ENCODE assay signal across 18 mouse cellular contexts in the genomic region with DNA sequence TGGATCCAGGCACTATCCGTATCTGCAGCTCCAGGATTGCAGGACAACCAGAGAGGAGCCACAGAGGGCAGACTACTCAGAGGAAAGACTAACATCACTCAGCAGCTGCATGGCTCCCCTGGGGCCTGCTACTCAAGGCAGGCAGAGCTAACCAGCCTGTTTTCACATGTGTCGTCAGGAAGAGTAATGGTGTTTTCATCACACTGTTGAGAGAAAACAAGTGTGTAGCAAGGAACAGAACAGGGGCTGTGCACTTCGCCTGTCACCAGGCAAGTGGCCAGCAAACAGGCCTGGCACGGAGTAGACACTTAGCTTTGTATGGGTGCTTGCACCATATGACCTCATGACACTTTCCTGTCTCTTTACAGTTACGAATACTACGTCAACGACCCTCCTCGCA. TPM values are rescaled to one million over a fixed set of nuclear protein-coding genes. Genes with fewer than 3 reads are reported as not detected.
A peak's percentile ranks its signal among the peaks of the same experiment; 100 is the strongest.
DNase-seq lines count a peak whose midpoint lies in the region; ATAC-seq and TF ChIP-seq lines count a peak whose summit lies in the region.
"Had no signal": no experiment of that assay in that cellular context is flagged by ENCODE, and none has a peak within 500 bp of the region (broad histone marks: within the 10 kb centered on the region; RNA-seq: fewer than 3 reads in every experiment).

No protein-coding gene starts in this region.

- peaks cover 47% of the 10 kb centered on the region for H3K4me1 ChIP-seq in heart, embryonic 13.5 days
- peaks cover 47% of the 10 kb centered on the region for H3K4me1 ChIP-seq in limb, embryonic 12.5 days (replicated peaks)
- peaks cover 63% of the 10 kb centered on the region for H3K4me1 ChIP-seq in limb, embryonic 10.5 days
- H3K4me1 ChIP-seq in limb, embryonic 14.5 days (ENCODE audit: control insufficient read depth, insufficient read depth, low read length) = peaks cover 14% of the 10 kb centered on the region

- 0 out of 2 replicates have a peak, but pooled peaks cover 4% of the 10 kb centered on the region for H3K36me3 ChIP-seq in heart, embryonic 13.5 days
- H3K36me3 ChIP-seq in limb, embryonic 12.5 days = peaks cover 15% of the 10 kb centered on the region
- peaks cover 8% of the 10 kb centered on the region; the same call in 1 of the 2 replicates for H3K36me3 ChIP-seq in limb, embryonic 10.5 days
- peaks cover 18% of the 10 kb centered on the region for H3K36me3 ChIP-seq in limb, embryonic 14.5 days (ENCODE audit: control insufficient read depth, insufficient read depth, low read length)

- H3K4me3 ChIP-seq in heart, embryonic 13.5 days = no peak overlapping the region
- H3K4me3 ChIP-seq in limb, embryonic 12.5 days (replicated peaks) = no peak overlapping the region
- no peak overlapping the region for H3K4me3 ChIP-seq in limb, embryonic 10.5 days
- no peak overlapping the region for H3K4me3 ChIP-seq in limb, embryonic 14.5 days (replicated peaks; ENCODE audit: low read length)
- H3K4me3 ChIP-seq: erythroblast, embryonic 14.5 days; liver, embryonic 12.5 days had no signal

- peaks cover 35% of the 10 kb centered on the region for H3K27me3 ChIP-seq in heart, embryonic 13.5 days (replicated peaks)
- peaks cover 30% of the 10 kb centered on the region for H3K27me3 ChIP-seq in limb, embryonic 12.5 days
- H3K27me3 ChIP-seq in limb, embryonic 10.5 days (ENCODE audit: low read depth, poor library complexity, severe bottlenecking) = peaks cover 35% of the 10 kb centered on the region
- H3K27me3 ChIP-seq in limb, embryonic 14.5 days (ENCODE audit: control insufficient read depth, insufficient read depth, low read length) = 0 out of 2 replicates have a peak, but pooled peaks cover 6% of the 10 kb centered on the region

- peak overlapping the region; percentile 33; the same call in 1 of the 2 replicates for H3K9ac ChIP-seq in heart, embryonic 13.5 days
- H3K9ac ChIP-seq in limb, embryonic 12.5 days (replicated peaks) = no peak overlapping the region
- no peak overlapping the region for H3K9ac ChIP-seq in limb, embryonic 14.5 days (ENCODE audit: low read depth, low read length, severe bottlenecking)
- H3K9ac ChIP-seq: liver, embryonic 12.5 days had no signal

- H3K9me3 ChIP-seq in heart, embryonic 13.5 days = no peaks in the 10 kb centered on the region
- no peaks in the 10 kb centered on the region for H3K9me3 ChIP-seq in limb, embryonic 12.5 days
- H3K9me3 ChIP-seq in limb, embryonic 10.5 days (replicated peaks) = no peaks in the 10 kb centered on the region
- no peaks in the 10 kb centered on the region for H3K9me3 ChIP-seq in limb, embryonic 14.5 days (ENCODE audit: control insufficient read depth, low read length)
- H3K9me3 ChIP-seq: liver, embryonic 12.5 days had no signal

- H3K4me2 ChIP-seq in heart, embryonic 13.5 days = no peak overlapping the region
- no peak overlapping the region for H3K4me2 ChIP-seq in limb, embryonic 12.5 days
- no peak overlapping the region for H3K4me2 ChIP-seq in limb, embryonic 14.5 days (replicated peaks; ENCODE audit: low read depth, low read length, severe bottlenecking)
- H3K4me2 ChIP-seq: liver, embryonic 12.5 days; midbrain, embryonic 11.5 days had no signal

- DNase-seq in heart, adult 8-10 months (ENCODE audit: low spot score) = no peak
- no peak for DNase-seq in limb, embryonic 10.5 days (ENCODE audit: low spot score)
- DNase-seq in NIH3T3 (ENCODE audit: low read depth) = peak; percentile 93
- peak; percentile 36 for DNase-seq in limb, embryonic 14.5 days (ENCODE audit: low spot score)
- no peak for DNase-seq in B cell, adult 2 months
- DNase-seq: cerebellum, adult 11-12 months; gastrocnemius, postnatal 36 days; right cerebral cortex, adult 18-20 months; thymus, adult 2 months had no signal

- no peak overlapping the region for H3K27ac ChIP-seq in heart, embryonic 13.5 days (replicated peaks)
- H3K27ac ChIP-seq in limb, embryonic 12.5 days = 0 out of 2 replicates have a peak overlapping the region, but pooled peaks have one; percentile 50
- H3K27ac ChIP-seq in limb, embryonic 10.5 days = no peak overlapping the region
- no peak overlapping the region for H3K27ac ChIP-seq in limb, embryonic 14.5 days (replicated peaks; ENCODE audit: low read depth, low read length)

- 36% methylated on average over 8 of the region's 8 CpGs for WGBS in heart, embryonic 13.5 days
- 74% methylated on average over 8 of the region's 8 CpGs for WGBS in limb, embryonic 12.5 days
- 62% methylated on average over 8 of the region's 8 CpGs for WGBS in limb, embryonic 10.5 days
- 62% methylated on average over 8 of the region's 8 CpGs for WGBS in limb, embryonic 14.5 days

- TF ChIP-seq POLR2A in limb, embryonic 14.5 days (IDR thresholded peaks at IDR 0.05; ENCODE audit: borderline replicate concordance, extremely low read depth, insufficient read depth, insufficient read length) = no peak

- no peak for ATAC-seq in heart, embryonic 13.5 days (ENCODE audit: extremely low read depth, insufficient number of reproducible peaks, low FRiP score, low TSS enrichment)
- no peak for ATAC-seq in limb, embryonic 12.5 days (ENCODE audit: insufficient number of reproducible peaks, insufficient read depth, low FRiP score, low TSS enrichment, low read depth)
- ATAC-seq in limb, embryonic 14.5 days (ENCODE audit: low FRiP score, low read depth) = no peak
- ATAC-seq: activated CD4-positive, CD25-positive, alpha-beta regulatory T cell, adult 4 months; liver, embryonic 12.5 days had no signal

RNA-seq across cellular contexts. Expression of a gene that starts 2.7 kb away (rescaled TPM):
- 0.37 and 0.44 TPM in 2 replicates for polyA plus RNA-seq in heart, embryonic 13.5 days (2015; fragmentation: Nextera tagmentation; extraction: Ambion mirVana)
- total RNA-seq in heart, adult 8-10 months (2022) = not detected
- polyA plus RNA-seq in limb, embryonic 12.5 days (2016; fragmentation: Nextera tagmentation; extraction: Ambion mirVana) = 0.44 and 0.65 TPM in 2 replicates
- 0.73 and 0.95 TPM in 2 replicates for polyA plus RNA-seq in limb, embryonic 10.5 days (2016; fragmentation: Nextera tagmentation; extraction: Ambion mirVana)
- polyA plus RNA-seq in limb, embryonic 14.5 days (2012; rRNA removed) = 0.05 and 0.15 TPM in 2 replicates
- polyA plus RNA-seq in limb, embryonic 14.5 days (2014; fragmentation: Nextera tagmentation; extraction: Ambion mirVana) = 0.57 and 0.69 TPM in 2 replicates
- total RNA-seq: common myeloid progenitor, adult 5-6 weeks; gastrocnemius, postnatal 36 days; layer of hippocampus, postnatal 14 days; left cerebral cortex, postnatal 25 days had no signal
- polyA plus RNA-seq: erythroblast, embryonic 14.5 days had no signal

RNA-seq across cellular contexts. Expression of a gene that starts 4.0 kb away (rescaled TPM):
- 5.3 and 7.9 TPM in 2 replicates for polyA plus RNA-seq in heart, embryonic 13.5 days (2015; fragmentation: Nextera tagmentation; extraction: Ambion mirVana)
- 10 to 100 TPM; 10.9 to 12.5 (median 11.4) TPM for total RNA-seq in heart, adult 8-10 months (2022)
- 5.0 and 6.7 TPM in 2 replicates for polyA plus RNA-seq in limb, embryonic 12.5 days (2016; fragmentation: Nextera tagmentation; extraction: Ambion mirVana)
- 6.5 and 8.4 TPM in 2 replicates for polyA plus RNA-seq in limb, embryonic 10.5 days (2016; fragmentation: Nextera tagmentation; extraction: Ambion mirVana)
- 5.6 and 6.2 TPM in 2 replicates for polyA plus RNA-seq in limb, embryonic 14.5 days (2012; rRNA removed)
- polyA plus RNA-seq in limb, embryonic 14.5 days (2014; fragmentation: Nextera tagmentation; extraction: Ambion mirVana) = 14.8 and 20.9 TPM in 2 replicates
- total RNA-seq: common myeloid progenitor, adult 5-6 weeks; gastrocnemius, postnatal 36 days; layer of hippocampus, postnatal 14 days; left cerebral cortex, postnatal 25 days had no signal
- polyA plus RNA-seq: activated CD4-positive, CD25-positive, alpha-beta regulatory T cell, adult 4 months had no signal

RNA-seq across cellular contexts. Expression of a gene that starts 14.7 kb away (rescaled TPM):
- 23.3 and 26.6 TPM in 2 replicates for polyA plus RNA-seq in heart, embryonic 13.5 days (2015; fragmentation: Nextera tagmentation; extraction: Ambion mirVana)
- 10 to 100 TPM; 15.3 to 25.2 (median 17.5) TPM for total RNA-seq in heart, adult 8-10 months (2022)
- polyA plus RNA-seq in limb, embryonic 12.5 days (2016; fragmentation: Nextera tagmentation; extraction: Ambion mirVana) = 45.6 and 47.1 TPM in 2 replicates
- polyA plus RNA-seq in limb, embryonic 10.5 days (2016; fragmentation: Nextera tagmentation; extraction: Ambion mirVana) = 52.1 and 53.8 TPM in 2 replicates
- polyA plus RNA-seq in limb, embryonic 14.5 days (2012; rRNA removed) = 25.4 and 27.4 TPM in 2 replicates
- 38.9 and 40.7 TPM in 2 replicates for polyA plus RNA-seq in limb, embryonic 14.5 days (2014; fragmentation: Nextera tagmentation; extraction: Ambion mirVana)

RNA-seq across cellular contexts. Expression of a gene that starts 36.8 kb away (rescaled TPM):
- polyA plus RNA-seq in heart, embryonic 13.5 days (2015; fragmentation: Nextera tagmentation; extraction: Ambion mirVana) = 29.5 and 35.0 TPM in 2 replicates
- total RNA-seq in heart, adult 8-10 months (2022) = 10 to 100 TPM in 2 of 4 experiments, 1 to 10 TPM in 2; 7.8 to 14.3 (median 10.0) TPM
- 52.5 and 56.7 TPM in 2 replicates for polyA plus RNA-seq in limb, embryonic 12.5 days (2016; fragmentation: Nextera tagmentation; extraction: Ambion mirVana)
- 62.1 and 64.2 TPM in 2 replicates for polyA plus RNA-seq in limb, embryonic 10.5 days (2016; fragmentation: Nextera tagmentation; extraction: Ambion mirVana)
- 88.0 and 97.9 TPM in 2 replicates for polyA plus RNA-seq in limb, embryonic 14.5 days (2012; rRNA removed)
- polyA plus RNA-seq in limb, embryonic 14.5 days (2014; fragmentation: Nextera tagmentation; extraction: Ambion mirVana) = 46.3 and 52.1 TPM in 2 replicates

RNA-seq across cellular contexts. Expression of a gene that starts 37.0 kb away (rescaled TPM):
- 11.3 and 11.9 TPM in 2 replicates for polyA plus RNA-seq in heart, embryonic 13.5 days (2015; fragmentation: Nextera tagmentation; extraction: Ambion mirVana)
- total RNA-seq in heart, adult 8-10 months (2022) = 10 to 100 TPM in 1 of 4 experiments, 1 to 10 TPM in 3; 7.6 to 11.2 (median 9.0) TPM
- polyA plus RNA-seq in limb, embryonic 12.5 days (2016; fragmentation: Nextera tagmentation; extraction: Ambion mirVana) = 29.2 and 29.6 TPM in 2 replicates
- polyA plus RNA-seq in limb, embryonic 10.5 days (2016; fragmentation: Nextera tagmentation; extraction: Ambion mirVana) = 28.7 and 30.4 TPM in 2 replicates
- 18.1 and 33.1 TPM in 2 replicates for polyA plus RNA-seq in limb, embryonic 14.5 days (2012; rRNA removed)
- 18.0 and 20.5 TPM in 2 replicates for polyA plus RNA-seq in limb, embryonic 14.5 days (2014; fragmentation: Nextera tagmentation; extraction: Ambion mirVana)

Comparison
In these comparisons a context has a peak if more than half of its experiments do, and no peak if none do; other contexts are left out.
1. DNase-seq: peak in NIH3T3 (single experiment) and limb, embryonic 14.5 days (single experiment); none in heart, adult 8-10 months (single experiment), limb, embryonic 10.5 days (single experiment) and B cell, adult 2 months (0 of 2).